Mouse (Mus musculus): ENCODE results near the gene Maml2. TPM values are rescaled to one million over a fixed set of nuclear protein-coding genes. Genes with fewer than 3 reads are reported as not detected.

The Maml2 gene
- polyA plus RNA-seq, 1 experiment from 2014 or later = 3.1 TPM

GRCm38 (mm10) chr9:13307226-13307625 lies 9.5 kb downstream of the Maml2 start:
- no peak overlapping the region for H3K9ac ChIP-seq (ENCODE audit: low read depth, low read length)
- H3K27ac ChIP-seq (ENCODE audit: low read depth, low read length) = no peak overlapping the region
- ATAC-seq = no peak
- H3K4me1 ChIP-seq (replicated peaks; ENCODE audit: control insufficient read depth, insufficient read depth, low read length) = peaks cover 4% of the 10 kb centered on the region; the same call in 1 of the 2 replicates
- no peaks in the 10 kb centered on the region for H3K9me3 ChIP-seq (ENCODE audit: control insufficient read depth)
- no peaks in the 10 kb centered on the region for H3K36me3 ChIP-seq (ENCODE audit: control insufficient read depth, insufficient read depth)
- WGBS = 60% methylated on average over 4 of the region's 4 CpGs
- TF ChIP-seq CTCF (IDR thresholded peaks at IDR 0.05; ENCODE audit: low read depth) = no peak
- H3K27me3 ChIP-seq (replicated peaks; ENCODE audit: control insufficient read depth, insufficient read depth, low read length) = no peaks in the 10 kb centered on the region
- no peak overlapping the region for H3K4me3 ChIP-seq (ENCODE audit: low read depth, low read length)
- H3K4me2 ChIP-seq (replicated peaks; ENCODE audit: low read depth) = no peak overlapping the region

- no peak overlapping the region for H3K27ac ChIP-seq (ENCODE audit: low read depth, low read length)
- no peaks in the 10 kb centered on the region for H3K9me3 ChIP-seq (ENCODE audit: control insufficient read depth)
- no peaks in the 10 kb centered on the region for H3K36me3 ChIP-seq (ENCODE audit: control insufficient read depth, insufficient read depth)
- no peaks in the 10 kb centered on the region for H3K27me3 ChIP-seq (replicated peaks; ENCODE audit: control insufficient read depth, insufficient read depth, low read length)
- ATAC-seq = no peak
- peaks cover 4% of the 10 kb centered on the region; the same call in 1 of the 2 replicates for H3K4me1 ChIP-seq (replicated peaks; ENCODE audit: control insufficient read depth, insufficient read depth, low read length)
- H3K9ac ChIP-seq (ENCODE audit: low read depth, low read length) = no peak overlapping the region
- TF ChIP-seq CTCF (IDR thresholded peaks at IDR 0.05; ENCODE audit: low read depth) = no peak
- no peak overlapping the region for H3K4me3 ChIP-seq (ENCODE audit: low read depth, low read length)
- WGBS = 71% methylated on average over 8 of the region's 8 CpGs
- H3K4me2 ChIP-seq (replicated peaks; ENCODE audit: low read depth) = no peak overlapping the region
These were observed 11.0 kb downstream of the Maml2 start for GRCm38 (mm10) chr9:13308718-13309117.

DNA sequence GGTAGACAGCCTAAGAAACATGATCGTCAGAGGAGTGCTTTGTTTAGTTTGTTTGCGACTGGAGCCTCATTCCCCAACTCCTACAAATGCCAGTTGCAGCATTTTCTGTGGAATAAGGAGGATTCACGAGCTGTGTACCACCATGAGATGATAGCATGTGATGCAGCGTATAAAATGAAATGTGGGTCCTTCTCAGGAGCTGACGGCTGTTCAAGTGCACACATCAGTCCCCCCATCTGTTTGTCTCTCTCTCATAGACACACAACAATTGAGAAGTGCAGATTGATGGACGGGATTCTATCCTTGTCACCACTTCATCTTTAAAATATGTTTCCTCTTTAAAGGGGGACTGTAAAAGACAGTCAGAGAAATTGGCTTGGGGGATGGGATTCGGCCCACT lies 12.1 kb downstream of the Maml2 start:
- WGBS = 79% methylated on average over 7 of the region's 7 CpGs
- H3K27me3 ChIP-seq (replicated peaks; ENCODE audit: control insufficient read depth, insufficient read depth, low read length) = no peaks in the 10 kb centered on the region
- ATAC-seq = no peak

GRCm38 (mm10) chr9:13310236-13310635 lies 12.5 kb downstream of the Maml2 start:
- H3K36me3 ChIP-seq (ENCODE audit: control insufficient read depth, insufficient read depth) = no peaks in the 10 kb centered on the region
- H3K9ac ChIP-seq (ENCODE audit: low read depth, low read length) = no peak overlapping the region
- H3K4me3 ChIP-seq (ENCODE audit: low read depth, low read length) = no peak overlapping the region
- ATAC-seq = no peak
- TF ChIP-seq CTCF (IDR thresholded peaks at IDR 0.05; ENCODE audit: low read depth) = no peak
- no peaks in the 10 kb centered on the region for H3K4me1 ChIP-seq (replicated peaks; ENCODE audit: control insufficient read depth, insufficient read depth, low read length)
- no peak overlapping the region for H3K27ac ChIP-seq (ENCODE audit: low read depth, low read length)
- no peaks in the 10 kb centered on the region for H3K9me3 ChIP-seq (ENCODE audit: control insufficient read depth)
- no peaks in the 10 kb centered on the region for H3K27me3 ChIP-seq (replicated peaks; ENCODE audit: control insufficient read depth, insufficient read depth, low read length)
- H3K4me2 ChIP-seq (replicated peaks; ENCODE audit: low read depth) = no peak overlapping the region
- 65% methylated on average over 3 of the region's 3 CpGs for WGBS

More for the DNA sequence above, 12.1 kb downstream of the Maml2 start:
- Histone ChIP-seq H3K4me1 (replicated peaks; ENCODE audit: control insufficient read depth, insufficient read depth, low read length) (no peaks in the 10 kb centered on the region), H3K9ac (ENCODE audit: low read depth, low read length) (no peak overlapping the region), H3K27ac (ENCODE audit: low read depth, low read length) (no peak overlapping the region), H3K9me3 (ENCODE audit: control insufficient read depth) (no peaks in the 10 kb centered on the region), H3K4me2 (replicated peaks; ENCODE audit: low read depth) (no peak overlapping the region), H3K4me3 (ENCODE audit: low read depth, low read length) (no peak overlapping the region), H3K36me3 (ENCODE audit: control insufficient read depth, insufficient read depth) (no peaks in the 10 kb centered on the region)
- no peak for TF ChIP-seq CTCF (IDR thresholded peaks at IDR 0.05; ENCODE audit: low read depth)

- ATAC-seq = no peak
- H3K9ac ChIP-seq (ENCODE audit: low read depth, low read length) = no peak overlapping the region
- 45% methylated on average over 2 of the region's 2 CpGs for WGBS
- no peaks in the 10 kb centered on the region for H3K4me1 ChIP-seq (replicated peaks; ENCODE audit: control insufficient read depth, insufficient read depth, low read length)
- no peaks in the 10 kb centered on the region for H3K36me3 ChIP-seq (ENCODE audit: control insufficient read depth, insufficient read depth)
- no peak overlapping the region for H3K4me3 ChIP-seq (ENCODE audit: low read depth, low read length)
- H3K27ac ChIP-seq (ENCODE audit: low read depth, low read length) = no peak overlapping the region
- no peak overlapping the region for H3K4me2 ChIP-seq (replicated peaks; ENCODE audit: low read depth)
- TF ChIP-seq CTCF (IDR thresholded peaks at IDR 0.05; ENCODE audit: low read depth) = no peak
- no peaks in the 10 kb centered on the region for H3K9me3 ChIP-seq (ENCODE audit: control insufficient read depth)
- H3K27me3 ChIP-seq (replicated peaks; ENCODE audit: control insufficient read depth, insufficient read depth, low read length) = no peaks in the 10 kb centered on the region
These were observed 13.3 kb downstream of the Maml2 start for GRCm38 (mm10) chr9:13311094-13311493.

GRCm38 (mm10) chr9:13313923-13314322 lies 16.2 kb downstream of the Maml2 start:
- no peak for TF ChIP-seq CTCF (IDR thresholded peaks at IDR 0.05; ENCODE audit: low read depth)
- H3K4me2 ChIP-seq (replicated peaks; ENCODE audit: low read depth) = no peak overlapping the region
- WGBS = 92% methylated on average over 2 of the region's 2 CpGs

DNA sequence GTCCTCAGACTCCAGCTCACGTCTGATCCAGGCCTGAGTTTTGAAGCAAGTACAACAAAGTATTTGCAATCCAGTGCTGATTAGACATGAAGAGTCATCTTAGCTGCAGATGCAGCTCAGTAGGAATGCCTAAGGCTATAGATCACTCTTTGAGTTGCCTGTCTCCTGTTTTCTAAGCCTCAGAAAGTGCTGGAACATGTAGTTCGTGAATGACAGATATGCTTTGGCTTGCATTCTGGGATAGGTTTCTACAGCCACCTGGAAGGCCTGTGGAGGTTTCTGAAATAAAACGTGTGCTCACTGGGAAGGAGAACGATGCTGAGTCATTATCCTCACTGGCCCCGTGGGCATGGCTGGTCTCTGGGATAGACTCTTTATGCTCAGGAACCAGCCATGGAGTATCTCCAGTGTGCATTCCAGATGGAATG lies 16.8 kb downstream of the Maml2 start:
- Histone ChIP-seq H3K9ac (ENCODE audit: low read depth, low read length) (no peak overlapping the region), H3K4me2 (replicated peaks; ENCODE audit: low read depth) (no peak overlapping the region), H3K4me1 (replicated peaks; ENCODE audit: control insufficient read depth, insufficient read depth, low read length) (no peaks in the 10 kb centered on the region), H3K4me3 (ENCODE audit: low read depth, low read length) (no peak overlapping the region), H3K36me3 (ENCODE audit: control insufficient read depth, insufficient read depth) (no peaks in the 10 kb centered on the region), H3K27me3 (replicated peaks; ENCODE audit: control insufficient read depth, insufficient read depth, low read length) (no peaks in the 10 kb centered on the region), H3K27ac (ENCODE audit: low read depth, low read length) (no peak overlapping the region), H3K9me3 (ENCODE audit: control insufficient read depth) (no peaks in the 10 kb centered on the region)
- TF ChIP-seq CTCF (IDR thresholded peaks at IDR 0.05; ENCODE audit: low read depth) = no peak
- WGBS = 72% methylated on average over 5 of the region's 5 CpGs
- ATAC-seq = no peak

More at GRCm38 (mm10) chr9:13313923-13314322, 16.2 kb downstream of the Maml2 start:
- H3K27ac ChIP-seq (ENCODE audit: low read depth, low read length) = no peak overlapping the region
- no peaks in the 10 kb centered on the region for H3K36me3 ChIP-seq (ENCODE audit: control insufficient read depth, insufficient read depth)
- no peaks in the 10 kb centered on the region for H3K4me1 ChIP-seq (replicated peaks; ENCODE audit: control insufficient read depth, insufficient read depth, low read length)
- no peak for ATAC-seq
- no peak overlapping the region for H3K4me3 ChIP-seq (ENCODE audit: low read depth, low read length)
- H3K27me3 ChIP-seq (replicated peaks; ENCODE audit: control insufficient read depth, insufficient read depth, low read length) = no peaks in the 10 kb centered on the region
- H3K9ac ChIP-seq (ENCODE audit: low read depth, low read length) = no peak overlapping the region
- no peaks in the 10 kb centered on the region for H3K9me3 ChIP-seq (ENCODE audit: control insufficient read depth)

All from intestine, postnatal 0 days (tissue).